Mouse (Mus musculus) MEL (cell line): ENCODE results near the gene Gpr146.

Experiments
- CTCF ChIP-seq, 3 experiments: IDR thresholded peaks in 2 of 3; conservative IDR thresholded peaks in 1 of 3; 2 replicates each; pipeline ENCODE4 v1.5.1; 2011 to 2012; ENCODE audit warnings: low read length in 3 of 3, low read depth in 2 of 3, mild to moderate bottlenecking in 2 of 3, improper control_type of control experiment in 1 of 3, inconsistent platforms in 1 of 3, mixed read lengths in 1 of 3, moderate library complexity in 1 of 3; ENCODE audit not compliant: control insufficient read depth in 1 of 3, insufficient read depth in 1 of 3, poor library complexity in 1 of 3, severe bottlenecking in 1 of 3
- SIN3A ChIP-seq: IDR thresholded peaks from 2 replicates; pipeline ENCODE4 v1.6.1; 2012; ENCODE audit warnings: low read length, improper control_type of control experiment, inconsistent platforms

DNA sequence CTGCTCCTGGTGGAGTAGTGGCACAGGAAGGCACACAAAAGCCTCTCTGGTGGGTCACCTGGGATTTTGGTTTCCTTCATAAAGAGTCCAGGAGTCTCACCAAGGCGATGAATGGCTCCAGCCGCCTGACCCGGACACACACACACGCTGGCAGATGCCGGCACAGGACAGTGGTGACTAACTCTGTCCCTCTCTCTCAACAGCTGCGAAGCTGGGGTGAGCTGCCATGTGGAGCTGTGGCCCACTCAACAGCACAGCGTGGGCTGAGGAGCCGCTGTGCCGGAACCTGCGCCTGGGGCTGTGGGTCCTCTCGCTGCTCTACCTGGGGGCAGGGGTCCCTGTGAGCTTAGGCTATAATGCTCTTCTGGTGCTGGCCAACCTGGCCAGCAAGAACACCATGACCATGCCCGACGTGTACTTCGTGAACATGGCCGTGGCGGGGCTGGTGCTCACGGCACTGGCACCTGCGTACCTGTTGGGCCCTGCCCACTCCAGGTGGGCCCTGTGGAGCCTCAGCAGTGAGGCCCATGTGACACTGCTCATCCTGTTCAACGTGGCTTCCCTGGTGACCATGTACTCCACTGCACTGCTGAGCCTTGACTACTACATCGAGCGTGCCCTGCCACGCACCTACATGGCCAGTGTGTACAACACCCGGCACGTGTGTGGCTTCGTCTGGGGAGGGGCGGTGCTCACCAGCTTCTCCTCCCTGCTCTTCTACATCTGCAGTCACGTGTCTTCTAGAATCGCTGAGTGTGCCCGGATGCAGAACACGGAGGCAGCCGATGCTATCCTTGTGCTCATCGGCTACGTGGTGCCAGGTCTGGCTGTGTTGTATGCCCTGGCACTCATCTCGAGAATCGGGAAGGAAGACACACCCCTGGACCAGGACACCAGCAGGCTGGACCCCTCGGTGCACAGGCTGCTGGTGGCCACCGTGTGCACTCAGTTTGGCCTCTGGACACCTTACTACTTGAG, 15.0 kb downstream of the Gpr146 start:
- TF ChIP-seq CTCF (IDR thresholded peaks at IDR 0.05 in 2 of 3, conservative IDR thresholded peaks at IDR 0.05 in 1 of 3; ENCODE audit: control insufficient read depth in 1 of 3, insufficient read depth in 1 of 3, low read depth in 2 of 3, low read length in 3 of 3, poor library complexity in 1 of 3, severe bottlenecking in 1 of 3) (no peak), SIN3A (no peak)
